Mouse (Mus musculus) ovary, postnatal 14 days (tissue): ENCODE results near the gene Rbms1.

Source experiments
- DNase-seq: peaks from one replicate; pipeline ENCODE4 v3.0.0; 2022; ENCODE audit warnings: low spot score

The Rbms1 gene

DNA sequence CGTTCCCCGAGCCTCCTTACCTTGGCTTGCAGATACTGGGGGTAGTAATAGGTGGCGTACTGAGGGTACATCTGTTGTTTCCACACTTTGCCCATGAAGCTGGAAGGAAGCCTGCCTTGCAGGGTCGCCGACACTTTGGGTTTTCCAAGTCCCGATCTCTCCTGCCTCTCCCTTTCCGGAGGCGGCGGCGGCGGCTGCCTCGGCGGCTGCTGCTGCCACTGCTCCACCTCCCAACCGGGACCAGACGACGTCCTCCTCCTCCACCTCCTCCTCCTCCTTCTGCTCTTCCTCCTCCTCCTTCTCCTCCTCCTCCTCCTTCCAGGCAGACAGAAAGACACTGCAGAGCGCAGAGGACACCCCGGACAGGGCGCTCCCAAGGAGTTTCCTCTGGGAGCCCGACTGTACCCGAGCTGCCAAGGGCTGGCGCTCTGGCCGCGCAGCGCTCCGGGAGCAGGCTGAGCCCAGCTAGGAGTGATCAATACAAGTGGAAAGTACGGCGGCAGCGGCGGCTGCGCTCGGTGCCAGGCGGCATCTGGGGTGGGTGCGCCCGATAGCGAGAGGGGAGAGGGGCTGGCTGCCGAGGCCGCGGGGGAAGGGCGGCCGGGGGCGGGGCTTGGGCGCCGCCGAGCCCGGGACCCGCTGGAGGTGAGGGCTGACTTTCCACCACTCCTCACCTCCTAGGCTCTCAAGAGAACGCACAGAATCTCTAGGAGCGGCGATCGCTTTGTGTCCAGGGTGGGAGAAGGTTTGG, at the start of gene Rbms1:
TSS of gene Rbms1 (minus strand) at position 522 of the 751 bp plus-strand sequence.
- peak; percentile 65 for DNase-seq

DNA sequence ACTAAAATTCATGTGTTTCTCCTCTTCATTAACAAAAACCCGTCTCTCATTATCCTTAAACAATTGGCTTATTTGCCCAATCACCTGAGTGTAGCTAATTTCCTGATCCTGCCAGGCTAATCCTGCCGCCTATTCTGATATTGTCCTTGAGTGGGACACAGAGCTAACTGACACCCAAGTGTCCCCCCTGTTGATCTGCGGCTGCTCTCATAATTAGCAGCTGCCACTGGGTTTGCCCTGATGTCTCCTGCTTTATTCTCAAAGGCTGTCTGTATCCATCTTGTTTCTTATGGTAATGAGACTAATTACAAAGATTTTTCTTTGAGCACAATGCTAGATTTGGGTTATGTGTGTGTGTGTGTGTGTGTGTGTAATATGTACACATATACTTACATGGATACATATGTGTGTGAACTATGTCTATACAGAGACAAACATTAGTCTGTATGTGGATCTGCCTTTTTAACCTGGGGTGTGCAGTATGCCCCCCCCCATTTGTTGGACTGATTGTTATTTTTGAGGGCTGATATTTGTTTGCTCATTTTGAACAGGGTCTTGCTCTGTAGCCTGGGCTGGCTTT, 49.3 kb upstream of the Rbms1 start:
- no peak for DNase-seq

- DNase-seq: no peak
Observed at GRCm38 (mm10) chr2:60986286-60986685, 23.3 kb upstream of the Rbms1 start.

DNA sequence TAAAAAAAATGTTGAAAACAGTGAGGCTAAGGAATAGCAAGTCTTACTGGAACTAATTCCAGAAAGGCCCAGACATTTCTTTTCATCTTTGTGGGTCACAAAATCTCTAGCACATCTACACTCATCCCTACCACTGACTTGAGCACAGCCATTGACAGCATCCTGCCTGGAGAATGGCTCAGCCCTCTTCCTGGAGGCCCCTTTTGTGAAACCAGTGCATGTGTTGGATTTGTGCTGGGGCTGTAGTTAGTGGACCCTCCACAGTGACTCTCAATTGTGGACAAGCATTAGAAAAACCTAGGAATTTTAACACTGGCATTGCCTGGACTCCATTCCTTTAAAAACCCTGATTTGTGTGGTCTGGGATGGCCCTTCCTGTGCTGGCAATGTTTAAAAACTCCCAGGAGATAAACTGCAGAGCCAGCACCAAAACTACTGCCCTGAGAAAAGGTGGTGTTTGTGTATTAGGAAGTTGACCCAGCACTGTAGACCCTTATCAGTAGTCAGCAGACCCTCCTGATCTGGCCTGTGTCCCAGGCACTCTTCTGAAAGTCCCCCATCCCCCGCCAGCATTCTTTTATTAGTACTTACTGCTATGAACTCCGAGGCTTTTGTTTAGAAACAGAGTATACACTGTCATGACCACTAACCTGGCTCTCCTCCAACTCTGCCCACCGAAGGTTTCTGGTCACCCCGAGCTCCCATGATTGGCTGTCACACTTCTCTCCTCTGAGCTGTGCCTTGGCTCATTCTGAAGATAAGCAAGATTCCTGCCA, 15.7 kb upstream of the Rbms1 start:
- no peak for DNase-seq

DNA sequence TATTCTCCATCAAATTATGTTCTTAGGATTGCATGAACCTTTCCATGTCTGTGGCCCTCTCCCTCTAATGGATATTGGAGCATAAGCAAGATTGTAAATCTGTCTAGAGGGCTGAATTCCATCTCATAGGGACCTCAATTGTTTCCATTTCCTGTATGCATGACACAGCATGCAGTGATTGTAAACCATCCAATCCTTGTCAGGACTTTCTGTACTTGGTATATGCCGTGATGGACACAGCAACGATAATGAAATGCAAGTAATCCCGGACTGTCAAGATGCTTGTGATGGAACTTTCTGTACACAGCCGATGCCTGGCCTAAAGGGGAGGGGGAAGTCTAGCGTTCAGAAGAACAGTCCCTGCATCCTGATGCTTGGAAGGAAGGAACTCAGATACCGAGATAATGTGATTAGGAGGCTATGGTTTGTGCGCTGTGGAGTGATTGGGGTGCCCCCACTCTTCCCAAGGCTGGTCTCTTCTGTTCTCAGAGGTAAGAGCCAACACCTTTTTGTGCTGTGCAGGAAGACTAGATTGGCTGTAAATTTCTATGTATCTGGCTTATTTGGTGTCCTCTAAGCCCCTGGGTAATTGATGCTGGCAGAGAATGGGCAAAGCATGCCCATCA, 9.3 kb upstream of the Rbms1 start:
- no peak for DNase-seq

GRCm38 (mm10) chr2:60963616-60964015, 624 bp upstream of the Rbms1 start:
- DNase-seq: no peak

GRCm38 (mm10) chr2:60962001-60962670, 856 bp downstream of the Rbms1 start:
- peak; percentile 42 for DNase-seq

GRCm38 (mm10) chr2:60961281-60961680, 1.7 kb downstream of the Rbms1 start:
- DNase-seq: no peak

- DNase-seq: no peak
Observed at GRCm38 (mm10) chr2:60948241-60948640, 14.8 kb downstream of the Rbms1 start.

DNA sequence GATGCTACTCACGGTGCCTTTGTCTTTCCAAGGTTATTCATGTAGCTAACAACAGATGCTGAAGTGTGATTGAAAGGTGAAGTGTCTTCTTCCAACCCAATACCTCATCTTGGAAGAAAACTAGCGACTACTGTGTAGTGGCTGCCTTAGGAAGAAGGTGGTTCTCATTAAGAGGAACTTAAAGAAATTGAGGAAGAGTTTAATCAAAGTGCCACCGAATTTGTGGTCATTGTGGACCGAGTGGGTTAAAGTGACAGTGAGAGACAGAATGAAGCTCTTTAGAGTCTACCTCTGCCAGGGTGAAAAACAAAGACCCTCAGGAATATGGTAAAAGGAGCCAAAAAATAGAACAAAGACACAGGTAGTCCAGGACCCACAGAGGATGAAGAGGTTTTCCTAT, 15.2 kb downstream of the Rbms1 start:
- no peak for DNase-seq

DNA sequence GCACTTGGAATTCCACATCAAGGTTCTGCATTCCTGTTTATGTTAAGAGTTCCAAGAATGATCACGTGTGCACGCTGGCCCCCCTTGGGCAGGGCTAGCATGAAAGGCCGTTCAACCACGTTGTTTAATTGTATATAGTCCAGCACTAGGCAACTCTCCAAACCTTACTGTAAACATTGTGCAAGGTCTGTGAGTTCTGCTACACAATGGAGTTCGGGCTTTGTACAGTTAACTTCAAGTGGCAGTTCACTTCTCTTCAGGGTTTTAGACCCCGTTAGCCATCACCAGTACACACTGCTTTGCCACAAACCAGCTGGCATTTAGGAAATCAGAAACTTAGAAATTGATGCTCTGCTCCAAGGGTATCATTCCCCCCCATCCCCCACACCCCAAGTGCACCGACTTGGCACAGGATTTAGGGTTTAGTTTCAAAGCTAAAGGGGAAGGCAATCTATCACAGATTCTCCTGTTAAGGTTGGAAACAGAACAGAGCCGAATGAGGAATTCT, 22.5 kb downstream of the Rbms1 start:
- peak; percentile 25 for DNase-seq

DNA sequence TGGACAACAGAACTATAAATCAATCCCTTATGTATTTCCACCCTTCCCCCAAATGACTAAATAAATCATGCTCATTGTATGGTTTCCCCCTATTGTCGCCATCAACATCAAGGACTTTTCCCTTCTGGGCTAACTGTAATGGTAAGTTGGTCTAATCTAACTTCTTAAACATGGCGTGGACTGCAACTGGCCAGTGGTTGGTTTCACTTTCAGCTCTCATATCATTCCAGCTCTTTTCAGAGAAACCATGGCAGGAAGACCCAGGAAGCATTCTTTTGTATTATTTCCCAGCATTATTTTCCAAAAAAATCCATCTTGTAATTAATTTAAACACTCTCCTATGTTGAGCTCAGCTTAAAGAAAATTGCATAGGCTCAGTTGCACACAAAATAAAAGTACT, 23.0 kb downstream of the Rbms1 start:
- no peak for DNase-seq

DNA sequence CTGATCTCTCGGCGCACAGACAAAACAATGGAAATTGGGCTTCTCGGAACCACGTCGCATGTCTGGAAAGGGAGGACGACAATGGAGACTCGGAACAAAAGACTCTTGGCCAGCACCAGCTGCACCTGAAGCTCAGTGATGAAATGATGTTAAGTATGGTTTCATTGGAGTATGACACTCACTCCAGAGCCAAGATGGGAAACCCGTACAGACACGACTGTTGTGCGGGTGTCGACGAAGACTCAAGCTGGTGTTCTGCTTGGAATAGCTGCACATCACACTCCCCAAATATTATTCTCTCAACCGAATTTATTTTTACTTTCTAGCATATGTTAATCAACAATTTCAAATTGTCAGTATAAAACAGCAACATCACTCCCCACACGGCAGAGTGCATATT, 26.1 kb downstream of the Rbms1 start:
- no peak for DNase-seq

DNA sequence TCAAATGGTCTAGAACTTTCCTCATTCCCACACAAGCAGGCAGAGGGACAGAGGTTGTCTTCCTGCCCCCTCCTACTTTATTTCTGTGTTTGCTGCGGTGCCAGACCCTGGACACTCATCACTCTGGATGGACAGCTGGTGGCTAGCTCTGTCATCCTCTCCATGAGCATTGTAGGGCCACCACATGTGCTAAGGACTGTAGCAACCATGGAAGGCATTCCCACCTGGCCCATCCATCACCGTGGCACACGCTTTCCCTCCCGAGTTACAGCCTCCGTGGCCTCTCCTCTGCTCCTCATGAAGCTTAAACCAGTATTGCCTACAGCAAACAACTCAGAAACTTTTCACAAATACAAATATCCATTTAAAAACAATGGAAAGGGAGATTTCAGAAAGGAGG, 34.0 kb downstream of the Rbms1 start:
- no peak for DNase-seq

GRCm38 (mm10) chr2:60927906-60928775, 34.9 kb downstream of the Rbms1 start:
- no peak for DNase-seq

GRCm38 (mm10) chr2:60925063-60925462, 37.9 kb downstream of the Rbms1 start:
- DNase-seq: no peak

DNA sequence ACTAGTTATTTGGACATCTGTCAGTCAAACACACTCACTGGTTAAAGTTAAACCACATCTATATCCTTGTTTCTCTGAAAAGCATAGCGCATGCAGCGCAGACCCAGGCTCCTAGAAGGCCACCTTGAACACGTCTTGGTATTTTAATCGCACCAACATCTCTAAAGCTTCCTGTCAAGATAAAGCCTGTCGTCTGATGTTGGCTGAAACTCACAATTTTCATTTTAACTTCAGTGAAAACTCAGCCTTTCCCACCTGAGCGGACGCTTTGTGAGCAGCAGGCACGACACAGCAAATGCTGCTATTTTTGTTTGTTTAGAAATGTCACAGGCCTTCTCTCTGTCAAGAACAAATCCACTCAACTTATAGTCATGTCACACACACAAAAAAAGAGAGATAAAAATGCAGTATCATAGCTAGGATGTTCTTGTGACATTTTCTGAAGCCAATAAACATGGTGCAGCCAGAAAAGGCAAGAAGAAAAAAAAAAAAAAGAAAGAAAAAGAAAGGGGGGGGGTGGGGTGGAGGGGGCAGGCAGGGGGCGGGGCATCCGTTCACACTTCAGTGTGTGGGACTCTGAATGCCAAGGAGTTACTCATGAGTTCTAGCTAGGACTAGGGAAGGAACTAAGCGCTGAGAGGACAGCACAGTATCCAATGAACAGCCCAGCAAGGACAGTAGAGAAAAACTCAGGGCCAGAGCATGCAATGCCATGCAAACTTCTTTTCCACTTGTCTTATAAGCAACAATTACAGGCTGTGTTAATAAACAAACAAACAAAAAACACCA, 39.0 kb downstream of the Rbms1 start:
- no peak for DNase-seq

DNA sequence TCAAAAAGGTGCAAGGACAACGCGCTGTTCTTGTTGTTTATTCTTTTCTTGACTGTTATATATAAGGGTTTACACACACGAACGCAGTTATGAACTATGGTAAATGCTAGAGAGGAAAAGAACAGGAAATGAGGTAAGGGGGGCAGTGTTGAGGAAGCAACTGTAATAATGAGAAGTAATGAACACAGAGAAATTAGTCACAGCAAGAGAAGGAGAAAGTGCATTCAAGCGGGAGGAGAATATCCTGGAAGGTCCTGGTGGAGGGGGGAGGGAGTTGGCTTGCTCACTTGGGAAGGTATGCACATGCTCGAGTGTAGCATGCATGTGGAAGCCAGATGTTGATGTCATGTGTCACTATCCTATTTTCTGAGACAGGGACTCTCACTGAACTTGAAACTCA, 39.9 kb downstream of the Rbms1 start:
- no peak for DNase-seq

- DNase-seq: no peak
Observed at GRCm38 (mm10) chr2:60922351-60922750, 40.6 kb downstream of the Rbms1 start.

DNA sequence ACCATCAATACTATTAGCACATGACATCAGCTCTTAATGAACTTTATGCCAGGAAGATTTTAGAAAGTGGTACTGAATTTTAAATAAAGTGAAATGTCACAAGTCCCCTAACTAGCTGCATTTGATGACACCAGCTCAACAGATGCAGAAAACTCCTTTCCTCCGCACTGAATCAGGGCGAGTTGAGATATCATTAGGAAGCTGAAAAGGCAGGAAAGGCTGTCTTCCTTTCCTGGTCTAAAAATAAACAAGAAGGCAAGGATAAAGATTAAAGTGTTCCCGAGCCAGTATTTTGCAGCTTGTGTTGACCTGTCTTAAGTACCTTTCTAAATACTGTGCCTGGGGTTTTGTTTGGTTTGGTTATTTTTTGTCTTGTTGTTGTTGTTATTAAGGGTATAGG, 42.9 kb downstream of the Rbms1 start:
- no peak for DNase-seq
